Mouse (Mus musculus): Measurements from ENCODE around the gene B230118H07Rik. TPM values are rescaled to one million over a fixed set of nuclear protein-coding genes. Genes with fewer than 3 reads are reported as not detected.
A peak's percentile ranks its signal among the peaks of the same experiment; 100 is the strongest.

Gene B230118H07Rik
- polyA plus RNA-seq, 1 experiment from 2014 or later, result 64.1 TPM

- DNase-seq (ENCODE audit: low spot score), result peak; percentile 71
- Histone ChIP-seq H3K4me1 (0 out of 2 replicates have a peak, but pooled peaks cover 3% of the 10 kb centered on the region), H3K4me3 (no peak overlapping the region), H3K9me3 (replicated peaks) (no peaks in the 10 kb centered on the region), H3K36me3 (no peaks in the 10 kb centered on the region), H3K27me3 (ENCODE audit: low read depth, poor library complexity, severe bottlenecking) (no peaks in the 10 kb centered on the region), H3K27ac (replicated peaks) (peak overlapping the region; percentile 66)
- WGBS, result 27% methylated on average over 9 of the region's 9 CpGs
These were observed 15.8 kb upstream of the B230118H07Rik start for GRCm38 (mm10) chr2:101665058-101665702.

- Histone ChIP-seq H3K4me1 (0 out of 2 replicates have a peak, but pooled peaks cover 2% of the 10 kb centered on the region), H3K27me3 (ENCODE audit: low read depth, poor library complexity, severe bottlenecking) (0 out of 2 replicates have a peak, but pooled peaks cover 2% of the 10 kb centered on the region), H3K9me3 (replicated peaks) (no peaks in the 10 kb centered on the region), H3K27ac (replicated peaks) (no peak overlapping the region), H3K36me3 (no peaks in the 10 kb centered on the region), H3K4me3 (no peak overlapping the region)
- no peak for DNase-seq (ENCODE audit: low spot score)
- 85% methylated on average over 2 of the region's 2 CpGs for WGBS
These were observed 11.2 kb upstream of the B230118H07Rik start for GRCm38 (mm10) chr2:101660536-101660935.

DNA sequence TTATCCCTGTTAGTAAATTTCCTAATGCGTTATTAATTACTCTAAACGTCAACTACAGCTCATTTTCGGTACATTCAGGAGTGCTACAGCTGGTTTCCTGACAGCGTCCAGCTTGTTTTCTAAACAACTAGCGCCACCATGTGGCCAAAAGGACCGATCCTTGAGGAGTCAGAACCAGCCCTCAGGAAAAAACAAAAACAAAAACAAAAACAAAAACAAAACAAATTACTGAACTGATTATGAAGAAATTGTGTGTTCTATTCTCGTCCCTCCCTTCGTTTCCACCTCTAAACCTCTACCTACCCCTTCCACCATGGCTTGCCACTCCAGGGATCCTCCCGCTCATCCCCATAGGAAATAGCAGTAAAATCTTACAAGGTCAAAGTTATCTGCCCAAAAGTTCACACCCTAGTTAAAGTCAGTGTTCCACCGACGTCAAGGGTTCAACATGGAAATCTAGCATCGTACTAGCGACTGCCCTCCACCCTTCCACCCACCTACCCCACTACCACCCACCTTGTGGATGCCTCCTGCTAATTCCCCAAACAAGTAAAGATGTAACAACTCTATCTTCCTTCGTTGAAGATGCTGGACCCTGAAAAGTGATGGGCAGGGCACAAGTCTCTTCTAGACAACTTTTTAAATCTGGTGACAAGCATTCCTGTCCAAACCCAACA, 3.7 kb upstream of the B230118H07Rik start:
- Histone ChIP-seq H3K9me3 (replicated peaks) (no peaks in the 10 kb centered on the region), H3K4me1 (peaks cover 18% of the 10 kb centered on the region), H3K27me3 (ENCODE audit: low read depth, poor library complexity, severe bottlenecking) (peaks cover 19% of the 10 kb centered on the region), H3K27ac (replicated peaks) (no peak overlapping the region), H3K36me3 (no peaks in the 10 kb centered on the region), H3K4me3 (peak overlapping the region; percentile 46)
- DNase-seq (ENCODE audit: low spot score), result peak; percentile 61
- WGBS, result 19% methylated on average over 14 of the region's 14 CpGs

DNA sequence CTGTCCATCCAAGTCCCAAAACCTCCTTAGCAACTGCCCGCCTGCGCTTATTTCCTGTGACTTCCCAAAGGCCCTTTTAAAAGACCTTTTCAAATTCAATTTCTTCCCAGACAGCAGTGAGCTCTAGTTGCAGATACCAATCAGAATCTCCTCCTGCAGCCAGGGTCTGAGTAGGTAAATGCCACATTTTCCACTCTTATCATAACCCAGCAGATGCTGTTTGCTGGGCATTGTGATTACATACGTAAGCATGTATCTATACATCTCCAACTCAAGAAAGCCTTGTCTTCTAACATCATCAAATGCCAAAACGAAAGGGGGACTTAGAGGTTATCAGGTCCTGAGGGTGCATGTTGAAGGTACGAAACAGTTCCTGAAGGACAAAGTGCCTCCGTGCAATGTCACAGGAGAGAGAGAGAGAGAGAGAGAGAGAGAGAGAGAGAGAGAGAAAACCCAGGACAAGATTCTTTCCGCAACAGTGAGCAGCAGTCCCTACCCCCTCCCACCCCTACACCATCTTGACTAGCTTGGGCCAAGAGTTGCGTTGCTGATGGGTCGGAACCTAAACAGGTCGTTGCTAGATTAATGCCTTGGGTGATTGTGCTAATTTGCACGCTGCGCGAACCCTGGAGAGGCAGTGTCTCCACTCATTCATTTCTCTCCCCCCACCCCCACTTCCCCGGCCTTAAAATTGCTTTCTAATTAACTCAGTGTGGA, 3.0 kb upstream of the B230118H07Rik start:
- Histone ChIP-seq H3K9me3 (replicated peaks) (no peaks in the 10 kb centered on the region), H3K4me3 (peak overlapping the region; percentile 46), H3K27ac (replicated peaks) (no peak overlapping the region), H3K4me1 (peaks cover 20% of the 10 kb centered on the region), H3K27me3 (ENCODE audit: low read depth, poor library complexity, severe bottlenecking) (peaks cover 19% of the 10 kb centered on the region), H3K36me3 (no peaks in the 10 kb centered on the region)
- DNase-seq (ENCODE audit: low spot score), result no peak
- 42% methylated on average over 14 of the region's 14 CpGs for WGBS

DNA sequence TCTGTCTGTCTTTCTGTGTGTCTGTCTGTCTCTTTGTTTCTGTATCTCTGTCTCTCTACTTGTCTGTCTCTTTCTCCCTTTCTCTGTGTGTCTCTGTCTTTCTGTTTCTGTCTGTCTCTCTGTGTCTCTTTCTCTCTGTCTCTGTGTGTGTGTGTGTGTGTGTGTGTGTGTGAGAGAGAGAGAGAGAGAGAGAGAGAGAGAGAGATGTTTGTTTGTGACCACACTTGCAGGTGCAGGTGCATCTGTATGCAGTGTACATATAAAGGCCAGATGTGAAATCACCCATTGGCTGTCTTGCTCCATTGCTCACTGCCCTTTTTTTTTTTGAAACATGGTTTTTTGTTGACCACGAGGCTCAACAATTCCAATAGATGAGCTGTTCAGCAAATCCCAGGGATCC, 1.1 kb upstream of the B230118H07Rik start:
- 70% methylated on average over 1 of the region's 1 CpGs for WGBS
- no peaks in the 10 kb centered on the region for H3K9me3 ChIP-seq (replicated peaks)
- peaks cover 16% of the 10 kb centered on the region for H3K27me3 ChIP-seq (ENCODE audit: low read depth, poor library complexity, severe bottlenecking)
- no peak for DNase-seq (ENCODE audit: low spot score)
- no peaks in the 10 kb centered on the region for H3K36me3 ChIP-seq
- no peak overlapping the region for H3K4me3 ChIP-seq
- H3K27ac ChIP-seq (replicated peaks), result no peak overlapping the region
- H3K4me1 ChIP-seq, result peaks cover 20% of the 10 kb centered on the region

- WGBS, result 39% methylated on average over 2 of the region's 2 CpGs
- Histone ChIP-seq H3K4me1 (peaks cover 20% of the 10 kb centered on the region), H3K9me3 (replicated peaks) (no peaks in the 10 kb centered on the region), H3K27me3 (ENCODE audit: low read depth, poor library complexity, severe bottlenecking) (peaks cover 16% of the 10 kb centered on the region), H3K27ac (replicated peaks) (no peak overlapping the region), H3K4me3 (no peak overlapping the region), H3K36me3 (no peaks in the 10 kb centered on the region)
- DNase-seq (ENCODE audit: low spot score), result no peak
These were observed 971 bp downstream of the B230118H07Rik start for GRCm38 (mm10) chr2:101648361-101648760.

- Histone ChIP-seq H3K4me3 (no peak overlapping the region), H3K27me3 (ENCODE audit: low read depth, poor library complexity, severe bottlenecking) (peaks cover 5% of the 10 kb centered on the region), H3K9me3 (replicated peaks) (no peaks in the 10 kb centered on the region), H3K27ac (replicated peaks) (no peak overlapping the region), H3K36me3 (no peaks in the 10 kb centered on the region), H3K4me1 (peaks cover 14% of the 10 kb centered on the region)
- no peak for DNase-seq (ENCODE audit: low spot score)
- 94% methylated on average over 1 of the region's 1 CpGs for WGBS
These were observed 3.5 kb downstream of the B230118H07Rik start for GRCm38 (mm10) chr2:101645841-101646240.

DNA sequence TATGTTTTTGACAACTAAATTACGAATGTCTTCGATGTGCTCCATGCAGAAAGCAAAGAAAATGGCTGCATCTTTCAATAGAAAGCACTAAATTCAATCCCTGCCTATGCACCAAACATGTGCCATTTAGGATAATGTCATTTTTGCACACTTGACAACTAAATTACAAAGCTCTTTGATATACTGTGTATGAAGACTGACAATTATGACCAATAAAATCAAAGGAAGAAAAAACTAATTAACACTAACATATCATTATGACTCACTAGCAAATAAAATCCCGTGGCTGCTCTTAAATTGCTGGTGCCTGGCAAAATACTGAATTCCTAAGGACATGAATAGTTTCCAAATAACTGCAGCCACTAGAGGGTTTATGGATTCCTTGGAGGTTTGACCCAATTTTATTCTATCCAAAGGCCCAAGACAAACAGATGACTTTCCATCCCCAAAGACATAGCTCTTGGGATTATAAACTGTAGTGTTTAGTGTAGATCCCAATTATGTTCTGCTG, 9.4 kb downstream of the B230118H07Rik start:
- no peak overlapping the region for H3K4me3 ChIP-seq
- no peaks in the 10 kb centered on the region for H3K9me3 ChIP-seq (replicated peaks)
- no peak for DNase-seq (ENCODE audit: low spot score)
- H3K27me3 ChIP-seq (ENCODE audit: low read depth, poor library complexity, severe bottlenecking), result no peaks in the 10 kb centered on the region
- H3K4me1 ChIP-seq, result no peaks in the 10 kb centered on the region
- no peaks in the 10 kb centered on the region for H3K36me3 ChIP-seq
- H3K27ac ChIP-seq (replicated peaks), result no peak overlapping the region
- WGBS, result 91% methylated on average over 3 of the region's 3 CpGs

- Histone ChIP-seq H3K4me1 (no peaks in the 10 kb centered on the region), H3K9me3 (replicated peaks) (no peaks in the 10 kb centered on the region), H3K27ac (replicated peaks) (no peak overlapping the region), H3K36me3 (no peaks in the 10 kb centered on the region), H3K4me3 (no peak overlapping the region), H3K27me3 (ENCODE audit: low read depth, poor library complexity, severe bottlenecking) (no peaks in the 10 kb centered on the region)
- 79% methylated on average over 7 of the region's 7 CpGs for WGBS
- no peak for DNase-seq (ENCODE audit: low spot score)
These were observed 10.1 kb downstream of the B230118H07Rik start for GRCm38 (mm10) chr2:101638979-101639839.

DNA sequence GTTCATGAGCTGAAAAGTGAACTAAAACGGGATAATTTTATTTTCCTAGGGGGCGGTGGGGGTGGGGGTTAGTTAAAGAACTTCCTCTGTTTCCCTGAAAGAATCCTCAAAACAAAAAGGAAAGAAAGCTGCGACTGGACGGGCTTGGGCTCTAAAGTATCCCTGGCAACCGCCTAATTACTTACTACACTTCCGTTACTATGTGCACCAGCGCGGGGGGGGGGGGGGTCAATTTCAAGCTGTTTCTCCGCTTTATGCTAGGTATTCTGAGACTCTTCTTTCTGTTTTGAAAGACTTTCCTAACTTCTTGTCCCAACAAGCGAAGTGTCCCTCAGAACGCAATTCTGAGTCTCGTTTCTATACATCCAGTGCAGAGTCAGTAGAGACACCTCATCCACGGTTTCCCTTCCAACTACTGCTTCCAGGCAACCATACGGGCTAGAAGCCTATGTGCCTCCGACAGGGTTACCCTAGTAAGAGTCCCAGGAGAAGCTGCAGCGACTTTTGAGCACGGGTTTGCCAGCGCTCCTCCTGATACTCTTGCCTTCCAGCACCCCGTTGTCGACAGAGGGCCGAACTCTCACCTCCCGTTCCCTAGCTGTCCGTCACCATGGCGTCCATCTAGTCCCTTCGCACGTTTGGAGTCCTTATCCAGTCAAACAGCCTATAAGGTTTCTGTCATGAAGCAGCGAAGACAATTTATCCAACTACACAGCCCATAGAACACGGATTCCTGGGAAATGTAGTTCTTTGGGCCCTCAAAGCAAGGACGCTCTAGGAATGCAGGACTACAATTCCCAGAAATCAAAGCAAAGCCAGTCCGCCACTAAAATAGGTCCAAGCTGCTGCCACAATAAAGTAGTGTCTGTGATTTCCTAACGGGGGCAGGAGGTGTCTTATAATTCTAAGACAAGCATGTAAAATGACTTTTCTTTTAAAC, 20.8 kb downstream of the B230118H07Rik start:
- peak; percentile 82 for DNase-seq (ENCODE audit: low spot score)
- Histone ChIP-seq H3K9me3 (replicated peaks) (no peaks in the 10 kb centered on the region), H3K4me1 (peaks cover 16% of the 10 kb centered on the region), H3K27me3 (ENCODE audit: low read depth, poor library complexity, severe bottlenecking) (no peaks in the 10 kb centered on the region), H3K36me3 (no peaks in the 10 kb centered on the region), H3K27ac (replicated peaks) (peak overlapping the region; percentile 90), H3K4me3 (peak overlapping the region; percentile 72)
- 1% methylated on average over 31 of the region's 31 CpGs for WGBS

- no peaks in the 10 kb centered on the region for H3K27me3 ChIP-seq (ENCODE audit: low read depth, poor library complexity, severe bottlenecking)
- no peaks in the 10 kb centered on the region for H3K36me3 ChIP-seq
- no peak overlapping the region for H3K27ac ChIP-seq (replicated peaks)
- no peak overlapping the region for H3K4me3 ChIP-seq
- peaks cover 26% of the 10 kb centered on the region for H3K4me1 ChIP-seq
- no peak for DNase-seq (ENCODE audit: low spot score)
- no peaks in the 10 kb centered on the region for H3K9me3 ChIP-seq (replicated peaks)
These were observed 22.1 kb downstream of the B230118H07Rik start for GRCm38 (mm10) chr2:101627227-101627626.
